Mouse (Mus musculus) kidney, adult 2 months (tissue): ENCODE results near the gene Wscd2. TPM values are rescaled to one million over a fixed set of nuclear protein-coding genes. Genes with fewer than 3 reads are reported as not detected.

Source experiments
- DNase-seq: peaks from one replicate; pipeline ENCODE4 v3.0.0; 2021
- H3K27ac ChIP-seq: fragments of 200-500 bp; 2 replicates; pipeline ENCODE4 v1.5.1; 2012; ENCODE audit warnings: low read depth, low read length, control low read depth, inconsistent platforms; ENCODE audit not compliant: insufficient read depth
- H3K27me3 ChIP-seq: fragments of 200-500 bp; replicated peaks from 2 replicates; pipeline ENCODE4 v1.6.1; 2012; ENCODE audit warnings: mild to moderate bottlenecking, moderate library complexity, low read length, inconsistent platforms; ENCODE audit not compliant: control insufficient read depth, insufficient read depth
- H3K36me3 ChIP-seq: fragments of 200-500 bp; 2 replicates; pipeline ENCODE4 v1.6.1; 2012; ENCODE audit warnings: mild to moderate bottlenecking, moderate library complexity, low read length, inconsistent platforms; ENCODE audit not compliant: control insufficient read depth, insufficient read depth
- H3K4me1 ChIP-seq: fragments of 200-500 bp; 2 replicates; pipeline ENCODE4 v1.6.1; 2011; ENCODE audit warnings: low read length; ENCODE audit not compliant: control insufficient read depth, insufficient read depth
- H3K4me3 ChIP-seq: fragments of 200-500 bp; 2 replicates; pipeline ENCODE4 v1.5.1; 2011; ENCODE audit warnings: mild to moderate bottlenecking, low read depth, low read length, control low read depth; ENCODE audit not compliant: insufficient read depth
- CTCF ChIP-seq: fragments of 200-500 bp; conservative IDR thresholded peaks from 2 replicates; pipeline ENCODE4 v1.5.1; 2011; ENCODE audit warnings: low read depth, mild to moderate bottlenecking, control low read depth, low read length, moderate library complexity, mixed read lengths; ENCODE audit not compliant: insufficient read depth, insufficient read length
- POLR2A ChIP-seq: fragments of 200-500 bp; IDR thresholded peaks from one replicate; pipeline ENCODE4 v1.6.1; 2011; ENCODE audit warnings: low read depth, low read length, control low read depth
- WGBS: fragments of 180-500 bp; shearing (Covaris S2); methylation state at CpG from one replicate; pipeline ENCODE4 v1.1.7; 2018; 5-methylcytosine and 5-hydroxymethylcytosine counted together
- polyA plus RNA-seq: library from polyadenylated mRNA; depleted of rRNA; stranded (reverse); fragments of >200 nt; gene quantifications from 2 replicates; pipeline ENCODE4 v1.2.3, GENCODE M21; 2012; rRNA removed

The Wscd2 gene
- polyA plus RNA-seq, 1 experiment: 9.0 TPM

GRCm38 (mm10) chr5:113634887-113635610, 144.9 kb downstream of the Wscd2 start:
- Histone ChIP-seq H3K27ac (peak overlapping the region; percentile 12; the same call in 1 of the 2 replicates), H3K4me1 (peaks cover 6% of the 10 kb centered on the region; the same call in 1 of the 2 replicates), H3K4me3 (no peak overlapping the region), H3K36me3 (no peaks in the 10 kb centered on the region), H3K27me3 (no peaks in the 10 kb centered on the region)
- WGBS: 74% methylated on average over 7 of the region's 7 CpGs
- peak; percentile 45 for DNase-seq
- no peak for TF ChIP-seq POLR2A
- TF ChIP-seq CTCF: no peak

- WGBS: 68% methylated on average over 15 of the region's 15 CpGs
- Histone ChIP-seq H3K4me3 (no peak overlapping the region), H3K36me3 (no peaks in the 10 kb centered on the region), H3K27me3 (no peaks in the 10 kb centered on the region), H3K27ac (no peak overlapping the region), H3K4me1 (peaks cover 6% of the 10 kb centered on the region; the same call in 1 of the 2 replicates)
- DNase-seq: peak; percentile 50
- TF ChIP-seq CTCF (no peak), POLR2A (no peak)
Observed at GRCm38 (mm10) chr5:113635861-113636565, 145.9 kb downstream of the Wscd2 start.

GRCm38 (mm10) chr5:113637631-113638030, 147.5 kb downstream of the Wscd2 start:
- TF ChIP-seq CTCF (no peak), POLR2A (no peak)
- H3K27me3 ChIP-seq: no peaks in the 10 kb centered on the region
- H3K27ac ChIP-seq: no peak overlapping the region
- H3K4me1 ChIP-seq: peaks cover 6% of the 10 kb centered on the region; the same call in 1 of the 2 replicates
- 52% methylated on average over 4 of the region's 4 CpGs for WGBS
- DNase-seq: peak; percentile 68
- H3K4me3 ChIP-seq: no peak overlapping the region
- no peaks in the 10 kb centered on the region for H3K36me3 ChIP-seq

- H3K4me1 ChIP-seq: peaks cover 6% of the 10 kb centered on the region; the same call in 1 of the 2 replicates
- no peaks in the 10 kb centered on the region for H3K36me3 ChIP-seq
- no peak for DNase-seq
- TF ChIP-seq CTCF (no peak), POLR2A (no peak)
- no peaks in the 10 kb centered on the region for H3K27me3 ChIP-seq
- no peak overlapping the region for H3K4me3 ChIP-seq
- WGBS: 72% methylated on average over 12 of the region's 12 CpGs
- H3K27ac ChIP-seq: no peak overlapping the region
Observed at GRCm38 (mm10) chr5:113638055-113638454, 147.9 kb downstream of the Wscd2 start.

GRCm38 (mm10) chr5:113639126-113639525, 149.0 kb downstream of the Wscd2 start:
- WGBS: 66% methylated on average over 5 of the region's 5 CpGs
- TF ChIP-seq CTCF (no peak), POLR2A (no peak)
- peaks cover 3% of the 10 kb centered on the region; the same call in 1 of the 2 replicates for H3K4me1 ChIP-seq

More at GRCm38 (mm10) chr5:113639126-113639525, 149.0 kb downstream of the Wscd2 start:
- Histone ChIP-seq H3K4me3 (no peak overlapping the region), H3K36me3 (no peaks in the 10 kb centered on the region), H3K27ac (no peak overlapping the region), H3K27me3 (no peaks in the 10 kb centered on the region)
- peak; percentile 47 for DNase-seq

Other genes with a start within 250 kb of the Wscd2 start
- 3.5 and 3.9 TPM in 2 replicates for gene Sgsm1, start 179.5 kb upstream of the Wscd2 start, polyA plus RNA-seq
- not detected in 2 replicates for gene Aym1, start 133.0 kb upstream of the Wscd2 start, polyA plus RNA-seq
- gene Cmklr1, start 160.1 kb downstream of the Wscd2 start, polyA plus RNA-seq: 18.2 and 19.4 TPM in 2 replicates
- gene 1700069L16Rik, start 234.4 kb downstream of the Wscd2 start, polyA plus RNA-seq: not detected in 2 replicates
- 6.7 and 7.1 TPM in 2 replicates for gene Ficd, start 245.5 kb downstream of the Wscd2 start, polyA plus RNA-seq